Mouse (Mus musculus) skeletal muscle tissue, postnatal 0 days (tissue): ENCODE data around the gene Gm7792. TPM values are rescaled to one million over a fixed set of nuclear protein-coding genes. Genes with fewer than 3 reads are reported as not detected.

ENCODE experiments used
- polyA plus RNA-seq: library from polyadenylated mRNA; unstranded; fragments of >200 nt; fragmentation: Nextera tagmentation; extraction: Ambion mirVana; gene quantifications from 2 replicates; pipeline ENCODE4 v1.2.1, GENCODE M21; 2015

Gene Gm7792
- not detected in 2 replicates for polyA plus RNA-seq

DNA sequence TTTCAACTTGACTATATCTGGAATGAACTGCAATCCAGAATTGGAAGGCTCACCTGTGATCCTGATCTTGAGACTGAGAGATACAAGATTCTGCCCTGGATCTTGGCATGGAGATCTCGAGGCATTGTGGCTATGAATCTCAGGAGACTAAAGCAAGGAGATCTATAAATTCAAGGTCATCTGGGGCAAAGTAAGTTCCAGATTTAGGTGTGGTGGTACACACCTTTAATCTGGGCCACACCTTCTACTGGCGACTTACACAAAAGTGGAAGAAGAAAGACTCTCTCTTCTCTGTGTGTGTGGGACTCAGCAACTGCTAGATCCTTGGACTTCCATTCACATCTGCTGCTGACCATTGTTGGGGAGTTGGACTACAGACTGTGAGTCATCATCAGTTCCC lies at the start of gene Gm7792:
Gene Gm7792 (plus strand): TSS at position 301 of the 400 bp plus-strand sequence.

Other genes with a start within 250 kb of the Gm7792 start
- not detected in 2 replicates for gene C87414, start 172.2 kb upstream of the Gm7792 start, polyA plus RNA-seq
- gene Gm16429, start 85.3 kb downstream of the Gm7792 start, polyA plus RNA-seq = not detected in 2 replicates
- gene BC061212, start 226.8 kb downstream of the Gm7792 start, polyA plus RNA-seq = not detected in 2 replicates
- not detected in 2 replicates for gene Gm6351, start 232.6 kb downstream of the Gm7792 start, polyA plus RNA-seq